Mouse (Mus musculus) neutrophil, adult 83 days (primary cell): Measurements from ENCODE around the gene Lrrc2. TPM values are rescaled to one million over a fixed set of nuclear protein-coding genes. Genes with fewer than 3 reads are reported as not detected.

Source experiments
- total RNA-seq, 2 experiments: library from RNA; stranded (reverse); gene quantifications; one replicate each; pipeline ENCODE4 v1.2.4; 2023

Lrrc2 gene
- total RNA-seq, result not detected

GRCm38 (mm10) chr9:110951397-110951796, at the start of gene Lrrc2:
Lrrc2 (plus strand) TSS chr9:110951545.

GRCm38 (mm10) chr9:110916786-110917185, 34.6 kb upstream of the Lrrc2 start, which contains the start of gene Fam240a:
Fam240a (minus strand) TSS chr9:110916861.

GRCm38 (mm10) chr9:110945926-110946325, 5.4 kb upstream of the Lrrc2 start, which contains the start of gene Tdgf1:
Tdgf1 (minus strand) TSS chr9:110946158.

GRCm38 (mm10) chr9:110990204-110990603, 38.9 kb downstream of the Lrrc2 start, which contains the start of gene Rtp3:
Rtp3 (minus strand) TSS chr9:110990583.

GRCm38 (mm10) chr9:111019022-111019421, 67.7 kb downstream of the Lrrc2 start, which contains the start of gene Ltf:
Ltf (plus strand) TSS chr9:111019271.

Other genes starting within 250 kb of the Lrrc2 start
- gene Myl3, start 209.7 kb upstream of the Lrrc2 start, total RNA-seq, result under 1 TPM in 1 of 2 experiments, not detected in 1; 0.50 TPM
- gene Pth1r, start 204.4 kb upstream of the Lrrc2 start, total RNA-seq, result 1 to 10 TPM; 1.2 to 1.5 TPM
- gene Prss42, start 153.4 kb upstream of the Lrrc2 start, total RNA-seq, result not detected
- gene Prss44, start 137.6 kb upstream of the Lrrc2 start, total RNA-seq, result not detected
- gene Prss43, start 124.9 kb upstream of the Lrrc2 start, total RNA-seq, result not detected
- gene Prss45, start 117.0 kb upstream of the Lrrc2 start, total RNA-seq, result not detected
- gene Prss46, start 107.0 kb upstream of the Lrrc2 start, total RNA-seq, result not detected
- gene Prss50, start 93.6 kb upstream of the Lrrc2 start, total RNA-seq, result 1 to 10 TPM; 2.2 to 2.6 TPM
- gene Als2cl, start 71.7 kb upstream of the Lrrc2 start, total RNA-seq, result 1 to 10 TPM in 1 of 2 experiments, under 1 TPM in 1; 0.39 to 1.1 TPM
- gene Tmie, start 71.4 kb upstream of the Lrrc2 start, total RNA-seq, result under 1 TPM; 0.13 to 0.57 TPM
- gene Fam240a, start 34.7 kb upstream of the Lrrc2 start, total RNA-seq, result not detected
- gene Tdgf1, start 5.4 kb upstream of the Lrrc2 start, total RNA-seq, result not detected
- not detected for gene Rtp3, start 39.0 kb downstream of the Lrrc2 start, total RNA-seq
- over 10,000 TPM; 11,591 to 11,669 TPM for gene Ltf, start 67.7 kb downstream of the Lrrc2 start, total RNA-seq
- gene Ccrl2, start 106.0 kb downstream of the Lrrc2 start, total RNA-seq, result 100 to 1,000 TPM in 1 of 2 experiments, 10 to 100 TPM in 1; 86.9 to 116 TPM
- gene Lrrfip2, start 166.0 kb downstream of the Lrrc2 start, total RNA-seq, result 100 to 1,000 TPM in 1 of 2 experiments, 10 to 100 TPM in 1; 92.2 to 112 TPM